Mouse (Mus musculus) small intestine, adult 2 months (tissue): ENCODE results near the gene Ifnlr1.

ENCODE experiments used
- CTCF ChIP-seq: fragments of 200-500 bp; IDR thresholded peaks from 2 replicates; pipeline ENCODE4 v1.5.1; 2012; ENCODE audit warnings: low read depth, mild to moderate bottlenecking, control low read depth, inconsistent platforms, low read length, moderate library complexity, mixed read lengths; ENCODE audit not compliant: insufficient replicate concordance, insufficient read length; ENCODE audit errors: extremely low read depth
- POLR2A ChIP-seq: fragments of 200-500 bp; IDR thresholded peaks from 2 replicates; pipeline ENCODE4 v1.6.1; 2012; ENCODE audit warnings: low read depth, mild to moderate bottlenecking, control low read depth, inconsistent platforms, low read length, moderate library complexity

DNA sequence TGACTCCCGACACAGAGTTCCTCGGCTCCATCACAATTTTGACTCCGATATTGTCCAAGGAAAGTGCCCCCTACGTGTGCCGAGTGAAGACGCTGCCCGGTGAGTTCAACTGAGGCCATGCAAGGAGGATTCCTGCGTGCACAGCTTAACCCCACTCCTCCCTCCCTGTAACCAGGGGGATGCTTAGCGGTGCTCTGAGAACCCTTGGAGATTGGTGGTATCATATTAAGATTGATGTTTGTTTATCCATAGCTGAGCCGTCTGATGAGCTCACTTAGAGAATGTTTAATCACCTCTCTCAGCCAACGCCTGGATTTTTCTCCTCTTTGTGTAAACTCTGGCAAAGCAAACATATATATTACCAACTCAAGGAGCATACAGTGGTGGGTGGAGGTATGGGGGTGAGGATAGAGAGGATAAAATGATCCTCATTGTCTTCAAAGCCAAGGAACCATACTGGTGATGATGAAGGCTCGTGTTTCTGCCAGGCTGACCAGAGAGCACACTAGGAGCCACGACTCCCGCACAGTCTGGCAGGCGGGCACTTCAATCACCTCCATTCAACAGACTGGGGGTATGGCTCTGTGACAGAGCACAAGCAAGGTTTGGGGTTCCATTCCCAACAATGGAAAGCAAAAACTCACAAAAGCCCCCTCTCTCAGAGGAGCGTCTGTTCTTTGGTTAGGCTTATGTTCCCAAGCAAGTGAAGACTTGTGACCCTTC is 58.8 kb downstream of the Ifnlr1 start:
- TF ChIP-seq POLR2A = no peak
- TF ChIP-seq CTCF = no peak
